Mouse (Mus musculus) forebrain, embryonic 16.5 days (tissue): ENCODE data around the gene Klhl21. TPM values are rescaled to one million over a fixed set of nuclear protein-coding genes. Genes with fewer than 3 reads are reported as not detected.

Experiments used
- ATAC-seq: fragments of 200-750 bp; cut with Nextera tagmentation; 2 replicates; pipeline ENCODE4 v1.8.0; 2017; ENCODE audit warnings: mild to moderate bottlenecking, moderate library complexity
- H3K27ac ChIP-seq: fragments of 300-500 bp; sonication (generic); 2 replicates; pipeline ENCODE4 v1.5.1; 2014; ENCODE audit warnings: low read length, control low read depth
- H3K27me3 ChIP-seq: fragments of 300-500 bp; sonication (generic); replicated peaks from 2 replicates; pipeline ENCODE4 v1.6.1; 2014; ENCODE audit warnings: low read length; ENCODE audit not compliant: control insufficient read depth, insufficient read depth
- H3K36me3 ChIP-seq: fragments of 300-500 bp; sonication (generic); 2 replicates; pipeline ENCODE4 v1.6.1; 2014; ENCODE audit not compliant: control insufficient read depth, insufficient read depth
- H3K4me1 ChIP-seq: fragments of 300-500 bp; sonication (generic); replicated peaks from 2 replicates; pipeline ENCODE4 v1.6.1; 2014; ENCODE audit warnings: low read length; ENCODE audit not compliant: control insufficient read depth, insufficient read depth
- H3K4me2 ChIP-seq: fragments of 300-500 bp; sonication (generic); 2 replicates; pipeline ENCODE4 v1.6.1; 2014; ENCODE audit warnings: mild to moderate bottlenecking, low read length, control low read depth
- H3K4me3 ChIP-seq: fragments of 300-500 bp; sonication (generic); replicated peaks from 2 replicates; pipeline ENCODE4 v1.5.1; 2014; ENCODE audit warnings: mild to moderate bottlenecking, low read length, control low read depth
- H3K9ac ChIP-seq: fragments of 300-500 bp; sonication (generic); replicated peaks from 2 replicates; pipeline ENCODE4 v1.6.1; 2014; ENCODE audit warnings: low read depth, low read length, control low read depth
- H3K9me3 ChIP-seq: fragments of 300-500 bp; sonication (generic); 2 replicates; pipeline ENCODE4 v1.6.1; 2016; ENCODE audit warnings: low read length; ENCODE audit not compliant: control insufficient read depth
- WGBS: fragments of 180-500 bp; shearing (Covaris S2); extraction: QIAGEN DNeasy Blood & Tissue Kit; methylation state at CpG from one replicate; pipeline ENCODE4 v1.1.7; 2014; 5-methylcytosine and 5-hydroxymethylcytosine counted together
- polyA plus RNA-seq: library from polyadenylated mRNA; unstranded; fragments of >200 nt; fragmentation: Nextera tagmentation; extraction: Ambion mirVana; gene quantifications from 2 replicates; pipeline ENCODE4 v1.2.1, GENCODE M21; 2015

Klhl21 gene
- polyA plus RNA-seq, 1 experiment from 2014 or later = 3.6 TPM

- Histone ChIP-seq H3K27ac (no peak overlapping the region), H3K9me3 (no peaks in the 10 kb centered on the region), H3K4me2 (no peak overlapping the region), H3K9ac (no peak overlapping the region), H3K4me3 (no peak overlapping the region), H3K36me3 (no peaks in the 10 kb centered on the region), H3K27me3 (peaks cover 22% of the 10 kb centered on the region), H3K4me1 (peaks cover 26% of the 10 kb centered on the region)
- WGBS = 75% methylated on average over 8 of the region's 8 CpGs
- no peak for ATAC-seq
Observed at GRCm38 (mm10) chr4:152011171-152011760, 2.7 kb downstream of the Klhl21 start.

- no peak for ATAC-seq
- H3K27me3 ChIP-seq = peaks cover 15% of the 10 kb centered on the region
- H3K4me3 ChIP-seq = no peak overlapping the region
- no peak overlapping the region for H3K27ac ChIP-seq
- 92% methylated on average over 16 of the region's 16 CpGs for WGBS
- no peak overlapping the region for H3K9ac ChIP-seq
- no peaks in the 10 kb centered on the region for H3K9me3 ChIP-seq
- peaks cover 26% of the 10 kb centered on the region for H3K4me1 ChIP-seq
- H3K36me3 ChIP-seq = no peaks in the 10 kb centered on the region
- H3K4me2 ChIP-seq = no peak overlapping the region
Observed at GRCm38 (mm10) chr4:152012109-152012508, 3.5 kb downstream of the Klhl21 start.

- Histone ChIP-seq H3K27ac (no peak overlapping the region), H3K9ac (no peak overlapping the region), H3K27me3 (peaks cover 4% of the 10 kb centered on the region; the same call in 1 of the 2 replicates), H3K4me2 (no peak overlapping the region), H3K4me3 (no peak overlapping the region), H3K9me3 (no peaks in the 10 kb centered on the region), H3K36me3 (no peaks in the 10 kb centered on the region), H3K4me1 (peaks cover 21% of the 10 kb centered on the region)
- no peak for ATAC-seq
- WGBS = 84% methylated on average over 12 of the region's 12 CpGs
Observed at GRCm38 (mm10) chr4:152013036-152013813, 4.6 kb downstream of the Klhl21 start.

- H3K4me1 ChIP-seq = peaks cover 4% of the 10 kb centered on the region
- H3K9me3 ChIP-seq = no peaks in the 10 kb centered on the region
- 85% methylated on average over 6 of the region's 6 CpGs for WGBS
Observed at GRCm38 (mm10) chr4:152019073-152019472, 10.5 kb downstream of the Klhl21 start.

DNA sequence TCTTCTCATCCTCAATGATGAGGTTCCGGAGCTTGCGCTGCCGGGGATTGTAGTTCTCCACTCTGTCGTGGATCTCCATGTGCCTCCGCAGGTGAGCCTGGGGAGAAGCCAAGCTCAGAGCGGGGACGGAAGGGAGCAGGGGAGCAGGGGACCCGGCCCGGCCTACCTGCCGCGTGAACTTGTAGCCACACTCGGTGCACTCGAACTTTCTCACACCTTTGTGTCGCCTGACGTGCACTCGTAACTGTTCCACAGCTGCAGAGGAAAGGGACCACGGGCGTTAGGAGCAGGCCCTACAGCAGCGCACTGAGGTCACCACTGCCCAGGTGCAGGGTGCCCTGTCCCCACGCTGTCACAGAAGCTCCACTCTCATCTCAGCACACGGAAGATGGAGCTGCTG is 11.4 kb downstream of the Klhl21 start:
- no peaks in the 10 kb centered on the region for H3K27me3 ChIP-seq
- H3K36me3 ChIP-seq = peaks cover 8% of the 10 kb centered on the region
- ATAC-seq = no peak
- no peaks in the 10 kb centered on the region for H3K9me3 ChIP-seq
- no peak overlapping the region for H3K9ac ChIP-seq
- 93% methylated on average over 21 of the region's 21 CpGs for WGBS
- peaks cover 9% of the 10 kb centered on the region for H3K4me1 ChIP-seq
- no peak overlapping the region for H3K4me3 ChIP-seq
- no peak overlapping the region for H3K4me2 ChIP-seq
- H3K27ac ChIP-seq = no peak overlapping the region

More at GRCm38 (mm10) chr4:152019073-152019472, 10.5 kb downstream of the Klhl21 start:
- Histone ChIP-seq H3K4me2 (no peak overlapping the region), H3K27ac (no peak overlapping the region), H3K36me3 (peaks cover 8% of the 10 kb centered on the region), H3K4me3 (no peak overlapping the region), H3K9ac (no peak overlapping the region), H3K27me3 (no peaks in the 10 kb centered on the region)
- no peak for ATAC-seq

DNA sequence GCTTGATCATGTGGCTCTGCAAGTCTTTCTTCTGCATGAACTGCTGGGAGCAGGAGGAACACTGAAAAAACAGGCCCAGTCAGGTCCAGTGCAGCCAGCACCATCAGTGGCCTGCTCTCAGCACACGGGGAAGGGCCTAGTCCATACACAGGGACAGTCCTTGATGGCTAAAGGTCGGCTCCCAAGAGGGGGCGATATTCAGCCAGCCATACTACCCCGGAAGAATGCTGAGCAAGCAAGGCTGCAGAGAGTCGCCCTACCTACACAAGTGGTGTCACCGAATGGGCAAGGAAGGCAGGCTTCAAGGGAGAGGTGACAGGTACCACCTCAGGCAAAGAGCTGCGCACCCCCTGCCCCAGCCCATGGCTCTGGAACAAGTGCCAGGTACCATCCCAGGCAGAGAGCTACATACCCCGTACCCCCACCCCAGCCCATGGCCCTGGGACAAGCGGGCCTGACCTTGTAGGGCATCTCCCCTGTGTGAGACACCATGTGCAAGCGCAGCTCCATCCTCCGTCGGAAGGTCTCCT is 13.0 kb downstream of the Klhl21 start:
- Histone ChIP-seq H3K9me3 (no peaks in the 10 kb centered on the region), H3K4me3 (no peak overlapping the region), H3K4me2 (no peak overlapping the region), H3K36me3 (peaks cover 8% of the 10 kb centered on the region), H3K27ac (no peak overlapping the region), H3K27me3 (no peaks in the 10 kb centered on the region), H3K4me1 (peaks cover 26% of the 10 kb centered on the region), H3K9ac (no peak overlapping the region)
- no peak for ATAC-seq
- 74% methylated on average over 12 of the region's 12 CpGs for WGBS

DNA sequence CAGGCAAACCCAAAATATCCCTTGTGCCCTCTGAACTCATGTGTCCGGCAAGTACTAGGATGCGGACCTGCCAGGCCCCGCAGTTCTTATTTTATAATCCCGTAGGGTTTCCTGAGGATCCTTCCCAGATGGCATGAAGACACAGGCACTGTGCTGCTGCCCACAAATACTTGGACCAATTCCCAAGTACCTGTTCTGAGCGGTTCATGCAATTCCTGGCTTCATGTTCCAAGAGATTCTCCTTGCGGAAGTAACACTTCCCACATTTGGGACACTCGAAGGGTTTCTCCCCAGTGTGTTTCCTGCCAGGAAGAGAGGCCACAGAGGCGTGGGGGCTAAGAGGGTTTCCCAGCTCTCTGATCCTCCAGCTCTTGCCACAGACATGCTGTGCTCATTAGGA is 13.9 kb downstream of the Klhl21 start:
- no peak overlapping the region for H3K9ac ChIP-seq
- H3K36me3 ChIP-seq = peaks cover 8% of the 10 kb centered on the region
- H3K4me3 ChIP-seq = no peak overlapping the region
- H3K27ac ChIP-seq = no peak overlapping the region
- no peak for ATAC-seq
- WGBS = 87% methylated on average over 8 of the region's 8 CpGs
- H3K4me1 ChIP-seq = peaks cover 30% of the 10 kb centered on the region
- H3K9me3 ChIP-seq = no peaks in the 10 kb centered on the region
- H3K4me2 ChIP-seq = no peak overlapping the region
- no peaks in the 10 kb centered on the region for H3K27me3 ChIP-seq

GRCm38 (mm10) chr4:152024525-152024924 is 15.9 kb downstream of the Klhl21 start:
- no peaks in the 10 kb centered on the region for H3K27me3 ChIP-seq
- WGBS = 92% methylated on average over 11 of the region's 11 CpGs
- H3K4me3 ChIP-seq = no peak overlapping the region
- H3K4me2 ChIP-seq = no peak overlapping the region
- ATAC-seq = no peak
- no peaks in the 10 kb centered on the region for H3K9me3 ChIP-seq
- no peak overlapping the region for H3K27ac ChIP-seq
- peaks cover 39% of the 10 kb centered on the region for H3K4me1 ChIP-seq
- H3K9ac ChIP-seq = no peak overlapping the region
- peaks cover 8% of the 10 kb centered on the region for H3K36me3 ChIP-seq

- ATAC-seq = no peak; the same call in none of the 2 replicates
- H3K27ac ChIP-seq = peak overlapping the region; percentile 54; the same call in 1 of the 2 replicates
- 1% methylated on average over 39 of the region's 41 CpGs for WGBS
- H3K4me3 ChIP-seq = peak overlapping the region; percentile 78
- no peaks in the 10 kb centered on the region for H3K9me3 ChIP-seq
- peak overlapping the region; percentile 91 for H3K4me2 ChIP-seq
- H3K4me1 ChIP-seq = peaks cover 39% of the 10 kb centered on the region
- H3K27me3 ChIP-seq = no peaks in the 10 kb centered on the region
- peak overlapping the region; percentile 74 for H3K9ac ChIP-seq
- no peaks in the 10 kb centered on the region for H3K36me3 ChIP-seq
Observed at GRCm38 (mm10) chr4:152026751-152027508, 18.3 kb downstream of the Klhl21 start.
